Mouse (Mus musculus) megakaryocyte-erythroid progenitor cell, adult 5-6 weeks (primary cell): ENCODE data around the gene Zcchc7. TPM values are rescaled to one million over a fixed set of nuclear protein-coding genes. Genes with fewer than 3 reads are reported as not detected.

ENCODE experiments used
- ATAC-seq: replicated peaks from 2 replicates; pipeline ENCODE4 v1.8.0; 2016; ENCODE audit warnings: mild to moderate bottlenecking, inconsistent platforms; ENCODE audit not compliant: severe bottlenecking, poor library complexity, low FRiP score, low TSS enrichment
- total RNA-seq, 2 experiments: library from RNA; stranded (forward) in 1 of 2; stranded (reverse) in 1 of 2; fragments of 200-1000, 215-1000 nt in 1 of 2; fragments of >200 nt in 1 of 2; fragmentation: Nextera tagmentation in 1 of 2; gene quantifications; 2 replicates each; pipeline ENCODE4 v1.2.3; 2014 to 2017

Zcchc7 gene
- total RNA-seq, 2 experiments from 2014 or later = 56.6 to 150 TPM

DNA sequence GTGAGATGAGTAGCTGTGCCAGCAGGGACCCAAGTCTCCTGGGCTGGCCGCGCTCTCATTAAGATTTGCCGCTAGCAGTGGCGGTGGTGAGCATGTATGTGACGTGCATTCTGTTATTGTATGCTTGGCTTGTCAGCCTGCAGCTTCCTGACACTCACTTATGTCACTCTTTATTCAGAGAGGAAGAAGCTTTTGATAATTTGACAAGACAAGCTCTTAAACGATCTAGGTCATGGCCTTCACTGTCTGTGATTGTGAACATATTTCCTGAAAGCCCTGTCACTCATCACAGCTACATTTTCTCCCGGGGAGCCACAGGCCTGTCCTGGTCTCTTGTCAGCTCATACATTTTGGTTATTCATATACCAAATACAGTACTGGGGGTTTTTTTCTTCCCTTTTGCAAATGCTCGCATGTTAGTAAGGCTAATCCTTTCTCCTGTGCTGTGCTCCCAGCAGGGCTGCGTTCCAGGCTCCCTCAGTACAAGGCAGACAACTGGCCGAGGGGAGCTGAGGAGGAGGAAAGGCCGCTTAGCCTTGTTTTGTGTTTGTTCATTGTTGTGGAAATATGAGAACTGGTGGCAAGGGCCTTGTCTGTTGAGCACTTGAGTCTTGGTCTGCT is 150.1 kb downstream of the Zcchc7 start:
- no peak for ATAC-seq

DNA sequence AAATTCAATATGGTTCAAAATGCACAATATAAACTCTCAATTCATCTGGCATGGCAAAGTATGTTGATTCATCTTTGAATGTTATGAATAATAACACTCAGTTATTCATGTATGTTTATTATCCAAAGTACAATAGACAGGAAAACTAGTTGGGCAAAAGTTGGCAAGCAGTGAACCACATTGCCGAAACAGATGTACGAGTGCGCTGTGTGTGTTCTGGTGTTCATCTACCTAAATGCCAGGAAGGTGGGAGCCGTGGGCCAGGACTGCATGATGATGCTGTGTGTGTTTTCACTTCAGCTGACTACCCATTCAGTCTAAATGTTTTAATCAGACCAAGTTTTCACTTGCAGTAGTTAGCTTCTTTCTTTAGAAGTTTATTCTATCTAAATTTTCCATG is 150.7 kb downstream of the Zcchc7 start:
- no peak for ATAC-seq

DNA sequence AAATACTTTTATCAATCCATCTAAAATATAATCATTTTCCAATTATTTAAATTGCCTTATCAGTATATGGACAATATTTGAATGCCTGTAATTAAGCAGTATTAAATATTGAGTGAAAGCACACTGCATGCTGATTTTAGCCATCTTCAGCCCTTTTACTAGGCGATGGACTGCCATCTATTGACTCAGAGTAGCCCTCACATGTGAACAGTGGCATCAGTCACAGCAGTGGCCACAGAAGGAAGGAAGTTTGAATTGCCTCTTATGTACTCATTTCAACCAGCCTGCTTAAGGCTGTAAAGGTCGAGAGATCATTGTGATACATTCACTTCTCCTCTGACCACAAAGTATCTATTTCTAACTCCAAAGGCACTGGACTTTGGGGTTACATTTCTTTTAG is 154.4 kb downstream of the Zcchc7 start:
- ATAC-seq = no peak

DNA sequence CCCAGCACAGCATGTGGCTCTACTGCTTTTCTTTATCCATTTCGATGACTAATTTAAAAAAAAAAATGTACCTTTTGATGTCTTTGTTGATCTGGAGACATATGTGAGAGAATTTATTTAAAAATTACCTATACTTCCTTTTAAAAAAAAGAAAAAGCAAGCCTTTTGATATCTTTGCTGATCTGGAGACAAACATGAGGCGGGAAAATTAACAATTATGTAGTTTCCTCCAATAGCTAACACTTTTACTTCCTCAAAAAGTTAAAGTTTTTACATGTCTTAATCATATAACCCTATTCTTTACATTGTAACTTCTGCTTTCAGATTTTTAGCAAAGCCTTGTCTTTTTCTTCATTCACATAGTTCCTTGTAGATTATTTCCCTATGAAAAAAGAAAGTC is 155.2 kb downstream of the Zcchc7 start:
- no peak for ATAC-seq

- ATAC-seq = peak; percentile 48
Observed at GRCm38 (mm10) chr4:44917312-44917848, 161.7 kb downstream of the Zcchc7 start.

GRCm38 (mm10) chr4:44917907-44918306 is 162.2 kb downstream of the Zcchc7 start:
- ATAC-seq = peak; percentile 95

GRCm38 (mm10) chr4:44920831-44921230 is 165.2 kb downstream of the Zcchc7 start:
- ATAC-seq = no peak

DNA sequence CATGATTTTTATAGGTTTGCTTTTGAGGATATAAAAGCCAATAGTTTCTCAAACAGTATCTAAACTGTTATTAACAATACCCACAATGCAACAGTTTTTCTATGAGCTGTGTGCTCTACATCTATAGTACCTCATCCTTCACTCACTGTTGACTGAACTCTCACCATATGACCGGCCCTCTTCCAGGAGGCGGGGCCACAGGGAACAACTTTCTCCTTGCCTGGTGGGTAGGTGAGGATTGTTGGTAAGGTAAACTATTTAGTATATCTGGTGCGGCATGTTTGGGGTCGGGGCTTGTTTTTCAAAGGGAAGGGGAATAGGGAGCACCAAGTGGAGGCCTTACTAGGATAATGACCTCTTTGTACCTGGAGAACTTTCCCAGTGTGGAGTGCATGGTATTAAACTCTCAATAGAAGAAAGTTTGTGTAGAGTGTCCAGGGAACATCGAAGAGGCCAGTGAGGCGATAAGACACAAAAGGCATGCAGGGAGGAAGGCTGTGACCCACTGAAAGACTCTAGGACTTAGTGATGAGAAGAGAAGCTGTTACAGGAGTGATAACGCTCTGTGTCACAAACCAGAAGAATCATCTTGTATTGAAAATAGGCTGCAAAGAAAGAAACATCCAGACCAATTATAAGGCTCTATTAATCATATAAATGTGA is 166.9 kb downstream of the Zcchc7 start:
- ATAC-seq = peak; percentile 78

DNA sequence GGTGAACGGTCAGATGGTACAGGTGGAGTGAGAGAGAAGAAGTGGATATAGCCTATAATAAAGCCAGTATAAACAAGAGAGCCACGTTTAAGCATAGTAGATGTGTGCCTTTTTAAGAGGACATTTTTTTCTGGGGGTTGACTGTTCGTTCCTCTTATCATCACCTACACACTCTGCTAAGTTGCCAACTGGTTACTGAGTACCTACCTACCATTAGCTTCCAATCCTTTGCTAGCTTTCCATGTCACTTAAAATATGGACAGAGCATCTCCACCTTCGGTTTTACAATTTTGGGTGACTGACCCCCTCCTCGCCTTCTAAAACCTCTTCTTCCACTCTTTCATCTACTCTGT is 167.4 kb downstream of the Zcchc7 start:
- ATAC-seq = peak; percentile 80

- ATAC-seq = no peak
Observed at GRCm38 (mm10) chr4:44927934-44928333, 172.3 kb downstream of the Zcchc7 start.

- ATAC-seq = peak; percentile 91
Observed at GRCm38 (mm10) chr4:44928790-44929189, 173.1 kb downstream of the Zcchc7 start.

DNA sequence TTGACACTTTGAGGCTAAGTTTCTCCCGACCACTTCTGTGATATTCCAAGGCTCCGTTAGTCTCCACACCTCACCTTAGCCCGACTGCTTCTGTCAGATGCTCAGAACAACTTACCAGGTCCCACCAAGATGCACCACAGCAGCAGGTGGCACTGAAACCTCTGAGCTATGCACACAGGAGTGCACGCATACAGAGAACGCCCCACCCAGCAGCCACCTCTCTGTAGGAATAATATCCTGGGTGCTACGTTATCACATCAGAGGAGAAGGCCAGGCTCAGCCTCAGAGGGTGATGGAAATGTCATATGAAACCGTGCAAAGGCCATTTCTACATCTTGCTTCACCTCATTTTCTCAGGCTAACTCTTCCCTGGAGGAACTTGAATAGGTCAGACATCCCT is 174.7 kb downstream of the Zcchc7 start:
- peak; percentile 50; the same call in 1 of the 2 replicates for ATAC-seq

GRCm38 (mm10) chr4:44931732-44932131 is 176.1 kb downstream of the Zcchc7 start:
- no peak for ATAC-seq

DNA sequence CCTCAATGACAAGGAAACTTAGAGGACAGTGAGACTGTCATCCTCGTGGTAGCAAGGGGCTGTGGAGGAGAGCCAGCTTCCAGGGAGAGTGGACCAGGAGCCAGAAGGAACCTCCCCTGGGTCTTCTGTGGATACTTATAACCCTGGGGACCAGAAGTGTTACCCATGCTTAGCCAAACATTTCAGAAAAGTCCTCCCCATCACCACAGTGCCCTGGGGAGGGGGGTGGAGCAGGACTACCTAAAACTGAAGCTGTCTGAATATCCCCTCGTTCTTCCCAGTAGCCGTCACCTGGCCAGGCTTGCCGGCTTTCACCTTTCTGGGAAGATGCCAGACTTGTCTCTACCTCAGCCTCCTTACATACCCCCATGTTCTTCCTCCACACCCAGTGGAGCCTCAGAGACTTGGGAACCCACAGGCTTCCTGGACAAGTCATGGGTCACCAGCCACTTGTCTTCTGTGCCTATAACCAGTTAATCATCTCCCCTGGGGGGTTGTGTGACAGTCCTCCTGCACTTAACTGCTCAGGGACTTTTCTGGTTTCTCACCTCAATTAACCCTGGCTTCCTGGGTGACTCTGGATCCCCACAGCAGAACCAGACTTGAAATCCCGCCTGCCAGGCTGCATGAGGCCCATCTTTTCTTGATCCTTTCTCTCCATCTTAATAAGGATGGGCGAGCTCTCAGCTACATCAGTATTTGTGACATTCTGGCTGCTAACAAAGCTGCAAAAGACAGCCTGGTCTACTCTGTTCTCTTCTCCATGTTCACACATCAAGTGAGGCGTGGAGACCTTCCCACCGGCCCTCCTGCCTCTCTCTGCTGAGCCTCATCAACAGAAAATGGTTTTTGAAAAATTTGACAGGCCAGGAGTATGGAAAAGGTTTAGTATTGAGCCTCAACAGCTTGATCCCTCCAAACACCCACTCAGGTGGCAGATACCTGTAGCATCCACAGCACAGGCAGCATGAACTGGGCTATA is 183.0 kb downstream of the Zcchc7 start:
- no peak for ATAC-seq

- ATAC-seq = no peak
Observed at GRCm38 (mm10) chr4:44939576-44940249, 184.0 kb downstream of the Zcchc7 start.

- ATAC-seq = no peak
Observed at GRCm38 (mm10) chr4:44940286-44940685, 184.6 kb downstream of the Zcchc7 start.

- peak; percentile 68 for ATAC-seq
Observed at GRCm38 (mm10) chr4:44942237-44942636, 186.6 kb downstream of the Zcchc7 start.

DNA sequence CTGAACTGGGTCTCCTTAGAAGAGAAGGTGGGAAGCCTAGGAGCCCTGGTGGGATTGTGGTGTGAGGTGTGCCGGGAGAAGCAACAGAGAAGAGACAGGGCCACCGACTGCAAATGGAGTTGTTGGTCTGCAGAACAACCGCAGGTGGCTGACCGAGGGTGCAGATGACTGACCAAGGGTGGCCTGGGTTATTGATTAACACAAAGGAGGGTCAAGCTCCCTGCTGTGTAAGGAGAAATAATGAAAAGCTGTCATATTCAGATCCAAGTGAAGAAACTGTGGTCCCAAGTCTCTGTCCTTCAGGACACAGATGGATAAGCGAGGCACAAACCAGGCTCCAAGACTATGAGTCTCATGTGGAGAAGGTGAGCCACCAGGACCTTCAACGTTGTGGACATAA is 187.8 kb downstream of the Zcchc7 start:
- no peak for ATAC-seq

- ATAC-seq = no peak
Observed at GRCm38 (mm10) chr4:44944426-44945075, 188.9 kb downstream of the Zcchc7 start.
